Mouse (Mus musculus) ES-E14 (cell line): ENCODE data around the gene Lgi1. TPM values are rescaled to one million over a fixed set of nuclear protein-coding genes. Genes with fewer than 3 reads are reported as not detected.

Experiments used
- DNase-seq: peaks from one replicate; pipeline ENCODE4 v3.0.0-alpha.2; 2013; ENCODE audit warnings: low read depth, low spot score
- H3K27ac ChIP-seq: 2 replicates; pipeline ENCODE4 v1.5.1; 2012; ENCODE audit warnings: low read depth, mild to moderate bottlenecking, low read length, moderate library complexity, mixed read lengths; ENCODE audit not compliant: poor library complexity, insufficient read depth, severe bottlenecking
- H3K36me3 ChIP-seq: 2 replicates; pipeline ENCODE4 v1.6.1; 2012; ENCODE audit warnings: mild to moderate bottlenecking, low read length, moderate library complexity, mixed read lengths; ENCODE audit not compliant: control insufficient read depth, poor library complexity, insufficient read depth, severe bottlenecking
- H3K4me1 ChIP-seq, 2 experiments: fragments of 150-350 bp in 1 of 2; sonication (generic) in 1 of 2; 2 replicates each; pipeline ENCODE4 v1.6.1; 2012; ENCODE audit warnings: low read length in 2 of 2, mild to moderate bottlenecking in 1 of 2, mixed read lengths in 1 of 2; ENCODE audit not compliant: control insufficient read depth in 2 of 2, insufficient read depth in 2 of 2, poor library complexity in 1 of 2
- H3K4me3 ChIP-seq, 2 experiments: fragments of 150-350 bp in 1 of 2; sonication (generic) in 1 of 2; 2 replicates each; pipeline ENCODE4 v1.5.1; 2012; ENCODE audit warnings: low read length in 2 of 2, low read depth in 1 of 2, mild to moderate bottlenecking in 1 of 2, mixed read lengths in 1 of 2; ENCODE audit not compliant: insufficient read depth in 1 of 2, poor library complexity in 1 of 2, severe bottlenecking in 1 of 2
- H3K9ac ChIP-seq: 2 replicates; pipeline ENCODE4 v1.6.1; 2012; ENCODE audit warnings: low read depth, mild to moderate bottlenecking, low read length, mixed read lengths; ENCODE audit not compliant: poor library complexity, insufficient read depth, severe bottlenecking
- H3K9me3 ChIP-seq: fragments of 150-350 bp; sonication (generic); 2 replicates; pipeline ENCODE4 v1.6.1; 2012; ENCODE audit warnings: low read depth, mild to moderate bottlenecking, low read length; ENCODE audit not compliant: control insufficient read depth, insufficient read depth
- CHD2 ChIP-seq: IDR thresholded peaks from 2 replicates; pipeline ENCODE4 v1.6.1; 2014; ENCODE audit warnings: mild to moderate bottlenecking, low read depth, low read length, inconsistent platforms
- HCFC1 ChIP-seq: IDR thresholded peaks from 2 replicates; pipeline ENCODE4 v1.6.1; 2012; ENCODE audit warnings: low read length, inconsistent platforms, borderline replicate concordance; ENCODE audit not compliant: insufficient read depth
- MAFK ChIP-seq: IDR thresholded peaks from 2 replicates; pipeline ENCODE4 v1.6.1; 2014; ENCODE audit warnings: mild to moderate bottlenecking, low read depth, low read length, inconsistent platforms; ENCODE audit not compliant: insufficient read depth
- ZC3H11A ChIP-seq: IDR thresholded peaks from 2 replicates; pipeline ENCODE4 v1.6.1; 2012; ENCODE audit warnings: low read depth, mild to moderate bottlenecking, inconsistent platforms, low read length, borderline replicate concordance
- ZNF384 ChIP-seq: IDR thresholded peaks from 2 replicates; pipeline ENCODE4 v1.6.1; 2012; ENCODE audit warnings: low read depth, low read length, inconsistent platforms
- in situ Hi-C, 2 experiments: fragments of 600-800 bp; cut with MboI; formaldehyde crosslinking; loops; one replicate each; pipeline ENCODE4 v1.15.1; 2025; ENCODE audit warnings: low sequenced_read_pairs in 2 of 2, inconsistent platforms in 1 of 2; ENCODE audit not compliant: unreplicated experiment in 2 of 2
- total RNA-seq: library from RNA; depleted of rRNA; stranded (reverse); fragments of 300-350 nt; gene quantifications from 2 replicates; pipeline ENCODE4 v1.2.3, GENCODE M21; 2012

Gene Lgi1
- total RNA-seq, 1 experiment = 0.18 TPM

- peaks cover 0 to 3% of the 10 kb centered on the region in 2 experiments; a peak in 1 of 4 replicates for H3K4me1 ChIP-seq
- TF ChIP-seq ZC3H11A = no peak
- no peak for TF ChIP-seq ZNF384
- TF ChIP-seq MAFK = no peak
- no peak for TF ChIP-seq HCFC1
- no peak for TF ChIP-seq CHD2
- H3K36me3 ChIP-seq = no peaks in the 10 kb centered on the region
- H3K4me3 ChIP-seq = no peak overlapping the region
- H3K9me3 ChIP-seq = no peaks in the 10 kb centered on the region
- in situ Hi-C loops = no loop called here
- H3K27ac ChIP-seq = no peak overlapping the region
- DNase-seq = no peak
- H3K9ac ChIP-seq = no peak overlapping the region
These were observed 18.8 kb upstream of the Lgi1 start for GRCm38 (mm10) chr19:38245361-38246176.

- Histone ChIP-seq H3K9me3 (no peaks in the 10 kb centered on the region), H3K36me3 (no peaks in the 10 kb centered on the region), H3K4me1 (peaks cover 0 to 3% of the 10 kb centered on the region in 2 experiments; a peak in 1 of 4 replicates), H3K27ac (no peak overlapping the region), H3K9ac (no peak overlapping the region), H3K4me3 (no peak overlapping the region)
- TF ChIP-seq ZNF384 (no peak), ZC3H11A (no peak), CHD2 (no peak), MAFK (no peak), HCFC1 (no peak)
- in situ Hi-C loops = no loop called here
- DNase-seq = no peak
These were observed 18.1 kb upstream of the Lgi1 start for GRCm38 (mm10) chr19:38246177-38246622.

GRCm38 (mm10) chr19:38249627-38250026 is 14.7 kb upstream of the Lgi1 start:
- no peak overlapping the region for H3K27ac ChIP-seq
- no peak overlapping the region for H3K9ac ChIP-seq
- DNase-seq = no peak
- H3K36me3 ChIP-seq = no peaks in the 10 kb centered on the region
- no peak overlapping the region for H3K4me3 ChIP-seq
- H3K4me1 ChIP-seq = peaks cover 1 to 4% of the 10 kb centered on the region in 2 experiments; a peak in 2 of 4 replicates
- no peaks in the 10 kb centered on the region for H3K9me3 ChIP-seq
- no peak for TF ChIP-seq ZNF384
- TF ChIP-seq CHD2 = no peak
- in situ Hi-C loops = no loop called here

GRCm38 (mm10) chr19:38253796-38254195 is 10.5 kb upstream of the Lgi1 start:
- DNase-seq = no peak
- Histone ChIP-seq H3K27ac (no peak overlapping the region), H3K4me1 (peaks cover 0 to 4% of the 10 kb centered on the region in 2 experiments; a peak in 1 of 4 replicates), H3K9ac (no peak overlapping the region), H3K4me3 (no peak overlapping the region), H3K36me3 (no peaks in the 10 kb centered on the region), H3K9me3 (no peaks in the 10 kb centered on the region)
- TF ChIP-seq MAFK = no peak
- no peak for TF ChIP-seq ZNF384
- TF ChIP-seq ZC3H11A = peak; percentile 86
- TF ChIP-seq HCFC1 = no peak
- in situ Hi-C loops = no loop called here
